Mouse (Mus musculus) olfactory bulb, adult 2 months (tissue): ENCODE results near the gene Hoxb5.

Source experiments
- CTCF ChIP-seq: fragments of 200-500 bp; IDR thresholded peaks from 2 replicates; pipeline ENCODE4 v1.5.1; 2012; ENCODE audit warnings: low read depth, mild to moderate bottlenecking, low read length, moderate library complexity; ENCODE audit not compliant: insufficient read depth
- POLR2A ChIP-seq: fragments of 200-500 bp; IDR thresholded peaks from 2 replicates; pipeline ENCODE4 v1.6.1; 2012; ENCODE audit warnings: mild to moderate bottlenecking, low read depth, low read length, moderate library complexity; ENCODE audit not compliant: insufficient read depth

DNA sequence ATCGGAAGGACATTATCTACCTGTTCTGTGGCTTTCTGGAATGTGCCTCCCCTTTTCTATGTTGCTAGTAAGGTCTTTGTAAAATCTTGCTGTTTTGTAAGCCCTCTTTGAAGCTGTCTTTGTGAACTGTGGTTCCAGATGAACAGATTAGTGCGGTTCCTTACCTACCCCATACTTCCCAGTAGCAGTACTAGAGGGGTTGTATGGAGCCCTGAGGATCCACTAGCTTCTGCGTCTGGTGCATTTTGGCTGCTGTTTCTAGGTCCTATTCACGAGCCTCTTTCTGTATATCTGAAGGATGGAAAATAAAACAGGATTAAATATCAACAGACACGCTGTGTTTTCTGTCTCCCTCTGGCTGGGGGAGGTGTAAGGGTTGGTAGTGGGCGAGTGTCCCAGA, 13.3 kb upstream of the Hoxb5 start:
- no peak for TF ChIP-seq CTCF
- no peak for TF ChIP-seq POLR2A
